Mouse (Mus musculus): ENCODE results near the gene Ckap4. TPM values are rescaled to one million over a fixed set of nuclear protein-coding genes. Genes with fewer than 3 reads are reported as not detected.
"Not testable (repeated sequence)": the region's sequence is repeated elsewhere in the genome, so short reads cannot be mapped to it uniquely, and the experiment has no call there.

Ckap4 gene
- total RNA-seq, 4 experiments from 2014 or later, result 18.2 to 26.3 (median 22.8) TPM

GRCm38 (mm10) chr10:84498867-84499266 is 35.0 kb downstream of the Ckap4 start:
- no peak for DNase-seq (ENCODE audit: low spot score)

DNA sequence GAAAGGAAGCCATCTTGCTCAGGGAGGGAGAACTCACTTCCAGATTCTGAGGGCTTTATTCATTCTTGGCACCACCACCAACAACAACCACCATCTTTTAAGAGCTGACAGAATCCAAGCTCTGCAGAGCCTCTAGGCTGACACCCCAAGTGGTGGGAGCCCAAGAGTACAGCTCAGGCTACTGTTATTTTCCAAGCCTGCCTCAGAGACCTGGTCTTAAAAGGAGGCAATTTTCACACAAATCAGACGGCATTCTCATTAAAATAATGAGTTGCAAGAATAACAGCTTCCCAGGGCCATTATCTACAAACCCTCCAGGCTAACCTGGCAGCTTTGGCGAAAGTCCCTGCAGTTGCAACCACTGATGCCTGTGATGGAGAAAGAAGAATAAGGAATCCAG is 37.1 kb downstream of the Ckap4 start:
- DNase-seq (ENCODE audit: low spot score), result no peak

GRCm38 (mm10) chr10:84494432-84494831 is 39.4 kb downstream of the Ckap4 start:
- DNase-seq (ENCODE audit: low spot score), result no peak

DNA sequence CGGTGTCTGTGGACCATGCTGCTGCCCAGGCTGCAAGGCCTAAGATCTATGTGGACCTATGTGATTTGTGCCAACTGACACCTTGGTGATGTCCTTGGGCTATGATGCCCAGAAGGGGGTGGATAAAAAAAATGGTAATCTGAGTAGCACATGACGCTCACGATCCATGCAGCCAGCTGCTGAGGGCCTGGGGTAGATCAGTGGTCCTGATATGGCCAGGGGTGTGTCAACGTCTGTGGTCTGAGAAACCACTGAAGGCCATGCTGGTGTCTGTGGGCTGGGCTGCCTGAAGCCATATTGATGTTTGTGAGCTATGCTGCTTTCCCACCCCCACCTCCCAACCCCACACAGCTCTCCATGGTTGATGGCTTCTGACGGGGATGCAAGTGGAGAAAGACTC is 43.7 kb downstream of the Ckap4 start:
- no peak for DNase-seq (ENCODE audit: low spot score)

GRCm38 (mm10) chr10:84488315-84488714 is 45.5 kb downstream of the Ckap4 start:
- peak; percentile 24 for DNase-seq (ENCODE audit: low spot score)

DNA sequence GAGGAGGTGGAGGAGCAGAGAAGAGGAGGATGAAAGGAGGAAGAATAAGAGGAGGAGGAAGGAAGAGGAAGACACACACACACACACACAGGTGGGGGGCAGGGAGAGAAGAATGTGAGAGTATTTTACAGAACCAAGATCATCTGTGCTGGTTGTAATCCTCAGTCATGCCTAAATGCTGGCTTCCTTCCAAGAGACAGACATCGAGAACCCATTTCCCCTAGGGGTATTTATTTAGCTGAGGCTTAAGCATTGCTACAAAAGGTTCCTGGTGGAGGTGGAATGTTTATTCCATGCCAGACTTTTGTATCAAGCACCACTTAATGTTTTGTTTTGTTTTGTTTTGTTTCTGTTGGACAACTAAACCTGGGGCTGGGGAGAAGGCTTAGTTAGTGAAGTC is 49.2 kb downstream of the Ckap4 start:
- no peak for DNase-seq (ENCODE audit: low spot score)

DNA sequence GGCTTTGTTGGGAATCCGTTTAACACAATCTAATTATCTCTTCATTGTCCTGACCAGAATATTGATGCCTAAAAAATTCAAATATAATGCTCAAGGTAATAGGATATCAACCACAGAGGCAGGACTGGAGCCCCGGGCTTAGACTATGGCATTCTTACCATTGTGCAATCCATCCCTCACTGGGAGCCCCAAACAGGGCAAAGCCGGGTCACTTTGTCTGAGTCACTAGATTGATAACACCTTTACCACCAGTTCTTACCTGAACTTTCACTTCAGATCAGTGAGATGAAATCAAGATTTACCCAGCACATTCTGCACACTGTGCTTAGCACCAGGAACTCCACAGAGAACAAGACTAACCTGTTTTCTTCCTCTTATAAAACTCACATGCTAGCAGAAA is 50.3 kb downstream of the Ckap4 start:
- DNase-seq (ENCODE audit: low spot score), result no peak

GRCm38 (mm10) chr10:84483069-84483468 is 50.8 kb downstream of the Ckap4 start:
- no peak for DNase-seq (ENCODE audit: low spot score)

GRCm38 (mm10) chr10:84482418-84482817 is 51.4 kb downstream of the Ckap4 start:
- not testable (repeated sequence) for DNase-seq (ENCODE audit: low spot score)

DNA sequence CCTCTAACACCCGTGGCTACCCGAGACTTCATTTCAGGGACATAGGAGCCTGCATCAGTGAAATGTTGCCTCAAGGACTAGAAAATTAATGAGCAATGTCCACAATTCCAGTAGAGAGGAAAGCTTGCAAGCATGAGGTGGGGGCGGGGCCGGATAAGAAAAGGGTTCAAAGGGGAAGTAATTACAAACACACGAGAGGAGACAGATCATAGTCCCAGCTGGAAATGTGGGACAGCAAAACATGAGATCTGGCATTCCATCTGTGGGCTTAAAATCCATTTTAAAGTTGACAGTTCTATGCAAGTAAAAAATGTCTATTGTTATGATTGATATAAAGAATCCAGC is 52.6 kb downstream of the Ckap4 start:
- DNase-seq (ENCODE audit: low spot score), result no peak

DNA sequence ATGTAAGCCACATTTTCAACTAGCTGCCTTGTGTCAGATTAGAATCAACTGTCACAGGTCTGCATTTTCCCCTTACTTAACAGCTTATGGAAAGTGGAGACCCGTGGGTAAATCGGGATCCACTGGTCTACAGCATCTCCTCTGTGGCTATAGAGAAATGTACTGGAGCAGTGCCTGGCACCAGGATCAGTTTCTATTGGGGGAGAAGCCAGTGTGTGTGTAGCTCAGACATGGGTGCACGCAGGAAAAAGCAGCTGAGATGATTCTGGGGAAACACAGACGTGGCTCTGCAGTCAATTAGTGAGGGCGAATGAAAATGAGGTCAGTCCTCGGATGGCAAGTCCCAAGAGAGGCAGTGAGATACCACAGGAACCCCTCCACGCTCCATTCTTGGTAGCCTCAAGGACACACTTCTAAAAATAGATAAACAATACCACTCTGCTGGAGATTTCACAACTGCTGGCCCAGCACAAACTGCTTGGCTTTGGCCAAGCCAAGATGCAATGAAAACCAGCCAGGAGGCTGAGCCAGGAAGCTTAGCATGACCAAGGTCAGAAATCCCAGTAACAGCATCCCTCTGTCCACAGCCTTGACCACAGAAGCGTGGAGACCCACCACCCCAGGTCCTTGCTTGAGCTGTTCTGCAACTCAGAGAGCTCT is 53.1 kb downstream of the Ckap4 start:
- DNase-seq (ENCODE audit: low spot score), result peak; percentile 25

DNA sequence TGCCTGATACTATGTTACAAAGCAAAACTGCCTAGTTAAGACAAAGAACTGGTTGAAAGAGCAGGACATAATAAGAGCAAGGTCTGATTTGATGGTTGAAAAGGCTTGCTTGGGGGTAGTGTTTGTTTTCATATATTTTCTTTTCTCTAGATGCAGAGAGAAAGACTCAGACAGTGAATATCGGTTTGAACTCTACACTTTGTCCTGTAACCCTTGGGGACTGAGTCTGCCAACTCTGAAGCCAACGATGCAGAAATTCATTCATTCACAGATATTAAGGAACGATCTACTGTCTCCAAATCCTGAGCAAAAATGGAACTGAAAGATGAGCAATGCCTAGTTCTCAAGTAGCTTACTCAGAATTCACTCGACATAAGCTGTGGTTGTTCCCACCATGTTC is 53.7 kb downstream of the Ckap4 start:
- no peak for DNase-seq (ENCODE audit: low spot score)

- no peak for DNase-seq (ENCODE audit: low spot score)
Observed at GRCm38 (mm10) chr10:84477613-84478076, 56.2 kb downstream of the Ckap4 start.

- DNase-seq (ENCODE audit: low spot score), result no peak
Observed at GRCm38 (mm10) chr10:84477045-84477612, 56.7 kb downstream of the Ckap4 start.

Other genes with a start within 250 kb of the Ckap4 start
- gene Nuak1, start 93.5 kb downstream of the Ckap4 start, total RNA-seq (2022), result 10 to 100 TPM; 23.9 to 43.8 (median 34.0) TPM
- gene Tcp11l2, start 42.6 kb upstream of the Ckap4 start, total RNA-seq (2022), result 100 to 1,000 TPM in 3 of 4 experiments, 10 to 100 TPM in 1; 89.2 to 200 (median 123) TPM
- 10 to 100 TPM; 10.7 to 11.6 (median 11.0) TPM for gene Polr3b, start 88.2 kb upstream of the Ckap4 start, total RNA-seq (2022)
- gene Rfx4, start 222.0 kb upstream of the Ckap4 start, total RNA-seq (2022), result not detected

Data from heart, adult 8-10 months (tissue).